Mouse (Mus musculus) intestine, postnatal 0 days (tissue): ENCODE data around the gene 4930562C15Rik. TPM values are rescaled to one million over a fixed set of nuclear protein-coding genes. Genes with fewer than 3 reads are reported as not detected.
A peak's percentile ranks its signal among the peaks of the same experiment; 100 is the strongest.
"Not testable (repeated sequence)": the region's sequence is repeated elsewhere in the genome, so short reads cannot be mapped to it uniquely, and the experiment has no call there.

Experiments
- ATAC-seq: fragments of 200-750 bp; cut with Nextera tagmentation; 2 replicates; pipeline ENCODE4 v1.8.0; 2017; ENCODE audit warnings: mild to moderate bottlenecking, moderate TSS enrichment, moderate library complexity
- H3K27ac ChIP-seq: fragments of 300-500 bp; sonication (generic); 2 replicates; pipeline ENCODE4 v1.5.1; 2014; ENCODE audit warnings: mild to moderate bottlenecking, low read depth, low read length, moderate library complexity
- H3K27me3 ChIP-seq: fragments of 300-500 bp; sonication (generic); replicated peaks from 2 replicates; pipeline ENCODE4 v1.6.1; 2014; ENCODE audit warnings: low read length, mixed read lengths; ENCODE audit not compliant: control insufficient read depth, insufficient read depth
- H3K36me3 ChIP-seq: fragments of 300-500 bp; sonication (generic); 2 replicates; pipeline ENCODE4 v1.6.1; 2014; ENCODE audit warnings: mild to moderate bottlenecking, moderate library complexity; ENCODE audit not compliant: control insufficient read depth, insufficient read depth
- H3K4me1 ChIP-seq: fragments of 300-500 bp; sonication (generic); replicated peaks from 2 replicates; pipeline ENCODE4 v1.6.1; 2014; ENCODE audit warnings: antibody characterized with exemption, low read length, mixed read lengths; ENCODE audit not compliant: control insufficient read depth, insufficient read depth
- H3K4me2 ChIP-seq: fragments of 300-500 bp; sonication (generic); replicated peaks from 2 replicates; pipeline ENCODE4 v1.6.1; 2014; ENCODE audit warnings: low read depth, mild to moderate bottlenecking, moderate library complexity
- H3K4me3 ChIP-seq: fragments of 300-500 bp; sonication (generic); 2 replicates; pipeline ENCODE4 v1.5.1; 2014; ENCODE audit warnings: low read depth, low read length
- H3K9ac ChIP-seq: fragments of 300-500 bp; sonication (generic); 2 replicates; pipeline ENCODE4 v1.6.1; 2014; ENCODE audit warnings: mild to moderate bottlenecking, low read depth, low read length
- H3K9me3 ChIP-seq: fragments of 300-500 bp; sonication (generic); 2 replicates; pipeline ENCODE4 v1.6.1; 2016; ENCODE audit warnings: mixed run types; ENCODE audit not compliant: control insufficient read depth
- CTCF ChIP-seq: sonication (generic); IDR thresholded peaks from 2 replicates; pipeline ENCODE4 v1.5.1; 2016; ENCODE audit warnings: low read depth, mild to moderate bottlenecking, control low read depth, antibody characterized with exemption, moderate library complexity
- WGBS: fragments of 180-500 bp; shearing (Covaris S2); extraction: QIAGEN DNeasy Blood & Tissue Kit; methylation state at CpG from one replicate; pipeline ENCODE4 v1.1.7; 2014; 5-methylcytosine and 5-hydroxymethylcytosine counted together
- polyA plus RNA-seq: library from polyadenylated mRNA; unstranded; fragments of >200 nt; fragmentation: Nextera tagmentation; extraction: Ambion mirVana; gene quantifications from 2 replicates; pipeline ENCODE4 v1.2.1, GENCODE M21; 2015

Gene 4930562C15Rik
- polyA plus RNA-seq, 1 experiment from 2014 or later = not detected

GRCm38 (mm10) chr16:4796631-4797030 lies 38.6 kb upstream of the 4930562C15Rik start:
- no peak overlapping the region for H3K27ac ChIP-seq
- ATAC-seq = no peak
- no peak overlapping the region for H3K9ac ChIP-seq
- H3K4me2 ChIP-seq = no peak overlapping the region
- H3K4me1 ChIP-seq = no peaks in the 10 kb centered on the region
- H3K27me3 ChIP-seq = no peaks in the 10 kb centered on the region
- no peaks in the 10 kb centered on the region for H3K36me3 ChIP-seq
- no peak for TF ChIP-seq CTCF
- H3K4me3 ChIP-seq = no peak overlapping the region
- H3K9me3 ChIP-seq = no peaks in the 10 kb centered on the region
- 84% methylated on average over 4 of the region's 4 CpGs for WGBS

GRCm38 (mm10) chr16:4818349-4818748 lies 16.9 kb upstream of the 4930562C15Rik start:
- TF ChIP-seq CTCF = no peak
- H3K36me3 ChIP-seq = no peaks in the 10 kb centered on the region
- 83% methylated on average over 3 of the region's 3 CpGs for WGBS
- H3K4me1 ChIP-seq = no peaks in the 10 kb centered on the region
- no peak overlapping the region for H3K27ac ChIP-seq
- ATAC-seq = no peak
- H3K4me3 ChIP-seq = no peak overlapping the region
- no peaks in the 10 kb centered on the region for H3K27me3 ChIP-seq
- H3K9ac ChIP-seq = no peak overlapping the region
- H3K4me2 ChIP-seq = no peak overlapping the region
- H3K9me3 ChIP-seq = peaks cover 5% of the 10 kb centered on the region; the same call in 1 of the 2 replicates

GRCm38 (mm10) chr16:4824466-4824865 lies 10.8 kb upstream of the 4930562C15Rik start:
- not testable (repeated sequence) for ATAC-seq, H3K9me3 ChIP-seq, H3K27ac ChIP-seq, H3K4me2 ChIP-seq, H3K4me3 ChIP-seq, H3K9ac ChIP-seq, H3K36me3 ChIP-seq, H3K4me1 ChIP-seq, H3K27me3 ChIP-seq
- 78% methylated on average over 5 of the region's 5 CpGs for WGBS

GRCm38 (mm10) chr16:4827639-4828038 lies 7.6 kb upstream of the 4930562C15Rik start:
- WGBS = 89% methylated on average over 5 of the region's 5 CpGs
- Histone ChIP-seq H3K4me3 (no peak overlapping the region), H3K4me2 (no peak overlapping the region), H3K9me3 (no peaks in the 10 kb centered on the region), H3K27me3 (no peaks in the 10 kb centered on the region), H3K27ac (no peak overlapping the region), H3K9ac (no peak overlapping the region), H3K4me1 (no peaks in the 10 kb centered on the region), H3K36me3 (no peaks in the 10 kb centered on the region)
- TF ChIP-seq CTCF = no peak
- no peak for ATAC-seq

GRCm38 (mm10) chr16:4829271-4829900 lies 5.8 kb upstream of the 4930562C15Rik start:
- no peaks in the 10 kb centered on the region for H3K9me3 ChIP-seq
- 65% methylated on average over 6 of the region's 6 CpGs for WGBS
- no peak overlapping the region for H3K27ac ChIP-seq
- no peaks in the 10 kb centered on the region for H3K4me1 ChIP-seq
- H3K36me3 ChIP-seq = no peaks in the 10 kb centered on the region
- H3K4me3 ChIP-seq = no peak overlapping the region
- H3K4me2 ChIP-seq = no peak overlapping the region
- H3K27me3 ChIP-seq = no peaks in the 10 kb centered on the region
- no peak for TF ChIP-seq CTCF
- no peak overlapping the region for H3K9ac ChIP-seq
- ATAC-seq = no peak

- Histone ChIP-seq H3K9me3 (no peaks in the 10 kb centered on the region), H3K4me1 (no peaks in the 10 kb centered on the region), H3K27ac (no peak overlapping the region), H3K36me3 (no peaks in the 10 kb centered on the region), H3K4me2 (0 out of 2 replicates have a peak overlapping the region, but pooled peaks have one; percentile 13), H3K9ac (no peak overlapping the region), H3K27me3 (no peaks in the 10 kb centered on the region), H3K4me3 (no peak overlapping the region)
- TF ChIP-seq CTCF = peak; percentile 42
- WGBS = 44% methylated on average over 15 of the region's 15 CpGs
- no peak for ATAC-seq
Measured at GRCm38 (mm10) chr16:4831650-4832419, 3.4 kb upstream of the 4930562C15Rik start.
